In the genomic region with DNA sequence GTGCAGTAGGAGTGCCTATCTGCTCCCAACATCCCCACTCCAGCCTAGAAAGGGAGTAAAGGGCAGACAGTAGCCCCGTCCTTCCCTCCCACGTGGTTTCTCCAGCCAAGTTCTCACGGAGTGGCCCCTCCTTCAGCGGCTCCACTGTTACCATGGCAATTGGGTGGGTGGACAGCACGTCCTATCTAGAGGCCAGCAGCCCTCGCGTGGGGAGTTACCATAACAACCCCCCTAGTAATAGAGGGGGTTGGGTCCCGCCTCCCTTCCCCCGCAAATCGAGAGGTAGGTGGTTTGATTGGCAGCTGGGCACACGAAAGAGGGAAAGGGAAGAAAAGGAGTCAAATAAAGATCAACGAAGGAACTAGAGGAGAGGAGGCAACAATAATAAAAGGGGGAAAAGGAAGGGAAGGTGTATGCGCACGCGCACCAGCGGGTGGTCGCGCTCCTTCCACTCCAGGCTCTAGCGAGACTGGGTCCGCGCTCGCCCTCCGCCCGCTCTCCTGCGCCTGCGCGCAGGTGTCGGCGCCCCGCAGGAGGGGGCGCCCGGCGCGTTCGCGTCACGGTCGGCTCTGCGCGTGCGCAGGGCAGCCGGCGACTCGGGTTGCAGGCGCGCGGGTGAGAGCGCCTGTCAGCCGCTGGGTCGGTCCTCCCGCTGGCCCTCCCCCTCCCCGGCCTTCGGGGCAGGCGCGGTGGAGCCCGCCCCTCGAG, we compare ENCODE assay signal across 8 mouse cellular contexts. TPM values are rescaled to one million over a fixed set of nuclear protein-coding genes. Genes with fewer than 3 reads are reported as not detected.
DNase-seq lines count a peak whose midpoint lies in the region; ATAC-seq and TF ChIP-seq lines count a peak whose summit lies in the region.

A gene (plus strand): TSS at position 595 of the 708 bp plus-strand sequence.

- H3K9ac ChIP-seq in heart, embryonic 13.5 days = peak within 1 kb of the TSS; percentile 97
- peak within 1 kb of the TSS; percentile 88 for H3K9ac ChIP-seq in kidney, postnatal 0 days (ENCODE audit: low read depth, low read length)
- peak within 1 kb of the TSS; percentile 89 for H3K9ac ChIP-seq in liver, adult 2 months (ENCODE audit: low read depth, low read length)

- H3K4me1 ChIP-seq in brown adipose tissue, adult 24 weeks (ENCODE audit: control insufficient read depth, insufficient read depth, insufficient read length, low read length) = peaks cover 4% of the 10 kb centered on the region; the same call in 1 of the 2 replicates
- H3K4me1 ChIP-seq in heart, embryonic 13.5 days = peaks cover 39% of the 10 kb centered on the region
- peaks cover 17% of the 10 kb centered on the region; the same call in 1 of the 2 replicates for H3K4me1 ChIP-seq in kidney, postnatal 0 days (replicated peaks; ENCODE audit: insufficient read depth, low read length)
- H3K4me1 ChIP-seq in liver, adult 2 months (ENCODE audit: control insufficient read depth, insufficient read depth, low read length) = peaks cover 19% of the 10 kb centered on the region

- H3K79me2 ChIP-seq in liver, adult 2 months (ENCODE audit: control insufficient read depth, insufficient read depth, low read length) = peaks cover 16% of the 10 kb centered on the region
- peaks cover 42% of the 10 kb centered on the region for H3K79me2 ChIP-seq in myocyte (ENCODE audit: control insufficient read depth, insufficient read depth)

- H3ac ChIP-seq in myocyte (ENCODE audit: control insufficient read depth, insufficient read length) = peak within 1 kb of the TSS; percentile 97

- ATAC-seq in CD4-positive, CD25-positive, alpha-beta regulatory T cell, adult 4 months = peak; percentile 70
- ATAC-seq in heart, embryonic 13.5 days (ENCODE audit: extremely low read depth, insufficient number of reproducible peaks, low FRiP score, low TSS enrichment) = peak; percentile 82
- ATAC-seq in kidney, postnatal 0 days (replicated peaks; ENCODE audit: low FRiP score, low read depth) = peak; percentile 90

- DNase-seq in fibroblast of lung, adult 2 months (ENCODE audit: low read depth) = peak; percentile 81
- peak; percentile 95 for DNase-seq in kidney, postnatal 0 days (ENCODE audit: low spot score)
- DNase-seq in liver, adult 2 months (ENCODE audit: extremely low read depth, low read depth, low spot score) = peak; percentile 93
- peak; percentile 82 to 91 for DNase-seq in spleen, postnatal 4 days (ENCODE audit: low spot score in 2 of 2)

- WGBS in heart, embryonic 13.5 days = under 1% methylated on average over 55 of the region's 57 CpGs
- under 1% methylated on average over 43 of the region's 57 CpGs for WGBS in kidney, postnatal 0 days
- WGBS in liver, adult 2 months = under 1% methylated on average over 57 of the region's 57 CpGs

- no peaks in the 10 kb centered on the region for H3K27me3 ChIP-seq in heart, embryonic 13.5 days (replicated peaks)
- H3K27me3 ChIP-seq in kidney, postnatal 0 days (ENCODE audit: insufficient read depth, low read length) = no peaks in the 10 kb centered on the region
- no peaks in the 10 kb centered on the region for H3K27me3 ChIP-seq in liver, adult 2 months (ENCODE audit: control insufficient read depth, insufficient read depth, low read length)
- H3K27me3 ChIP-seq in myocyte (ENCODE audit: control insufficient read depth, insufficient read depth, insufficient read length) = no peaks in the 10 kb centered on the region

- H3K4me2 ChIP-seq in heart, embryonic 13.5 days = peak within 1 kb of the TSS; percentile 94
- peak within 1 kb of the TSS; percentile 96 for H3K4me2 ChIP-seq in kidney, postnatal 0 days (ENCODE audit: low read length)
- peak within 1 kb of the TSS; percentile 98 for H3K4me2 ChIP-seq in myocyte (ENCODE audit: low read depth)

- H3K27ac ChIP-seq in brown adipose tissue, adult 24 weeks (replicated peaks; ENCODE audit: low read depth, low read length) = peak within 1 kb of the TSS; percentile 56
- H3K27ac ChIP-seq in heart, embryonic 13.5 days (replicated peaks) = peak within 1 kb of the TSS; percentile 90
- peak within 1 kb of the TSS; percentile 94 for H3K27ac ChIP-seq in kidney, postnatal 0 days
- H3K27ac ChIP-seq in liver, adult 2 months (replicated peaks; ENCODE audit: insufficient read depth, low read depth, low read length) = peak within 1 kb of the TSS; percentile 81

- TF ChIP-seq POLR2A in liver, adult 2 months (IDR thresholded peaks at IDR 0.05; ENCODE audit: extremely low read depth, insufficient read depth, low read length) = 0 out of 2 replicates have a peak, but pooled peaks have one; percentile 37
- peak; percentile 81 for TF ChIP-seq POLR2A in myocyte (IDR thresholded peaks at IDR 0.05; ENCODE audit: insufficient read length, low read depth)

- no peak for TF ChIP-seq CTCF in kidney, postnatal 0 days (IDR thresholded peaks at IDR 0.05; ENCODE audit: low read depth)
- TF ChIP-seq CTCF in liver, adult 2 months (IDR thresholded peaks at IDR 0.05; ENCODE audit: low read depth, low read length) = no peak

- H3K9me3 ChIP-seq in heart, embryonic 13.5 days = no peaks in the 10 kb centered on the region
- H3K9me3 ChIP-seq in kidney, postnatal 0 days (replicated peaks; ENCODE audit: low read length) = no peaks in the 10 kb centered on the region

- H3K4me3 ChIP-seq in brown adipose tissue, adult 24 weeks (ENCODE audit: insufficient read depth, low read depth, low read length) = peak within 1 kb of the TSS; percentile 94
- H3K4me3 ChIP-seq in heart, embryonic 13.5 days = peak within 1 kb of the TSS; percentile 94
- H3K4me3 ChIP-seq in kidney, postnatal 0 days (replicated peaks; ENCODE audit: low read depth, low read length) = peak within 1 kb of the TSS; percentile 96
- H3K4me3 ChIP-seq in liver, adult 2 months (ENCODE audit: insufficient read depth, low read depth, low read length) = peak within 1 kb of the TSS; percentile 84
- H3K4me3 ChIP-seq in myocyte = peak within 1 kb of the TSS; percentile 72

- H3K36me3 ChIP-seq in heart, embryonic 13.5 days = peaks cover 7% of the 10 kb centered on the region
- no peaks in the 10 kb centered on the region for H3K36me3 ChIP-seq in kidney, postnatal 0 days (ENCODE audit: insufficient read depth, low read length)
- no peaks in the 10 kb centered on the region for H3K36me3 ChIP-seq in liver, adult 2 months (ENCODE audit: control insufficient read depth, insufficient read depth, low read length)
- H3K36me3 ChIP-seq in myocyte (ENCODE audit: control insufficient read depth, insufficient read depth) = no peaks in the 10 kb centered on the region

TF ChIP-seq in myocyte, 11 proteins besides CTCF, POLR2A, EP300 and RAD21:
- peak in 1 of 3 experiments; percentile 33 for TF ChIP-seq MYOD1 (IDR thresholded peaks at IDR 0.05; ENCODE audit: control insufficient read depth in 1 of 3, insufficient read length in 2 of 3, low read depth in 2 of 3)
- no peak for TF ChIP-seq TCF12 (IDR thresholded peaks at IDR 0.05; ENCODE audit: insufficient read depth, poor library complexity, severe bottlenecking)
- TF ChIP-seq MAX (IDR thresholded peaks at IDR 0.05; ENCODE audit: low read depth) = no peak
- no peak for TF ChIP-seq CEBPB (IDR thresholded peaks at IDR 0.05; ENCODE audit: insufficient read depth, poor library complexity, severe bottlenecking)
- TF ChIP-seq POLR2AphosphoS2 (IDR thresholded peaks at IDR 0.05; ENCODE audit: insufficient read length, low read depth) = peak; percentile 77
- no peak for TF ChIP-seq SRF (IDR thresholded peaks at IDR 0.05; ENCODE audit: control insufficient read depth, insufficient read length, low read depth)
- no peak for TF ChIP-seq E2F4 (IDR thresholded peaks at IDR 0.05; ENCODE audit: insufficient read depth)
- TF ChIP-seq TCF3 (IDR thresholded peaks at IDR 0.05; ENCODE audit: insufficient read length, low read depth) = no peak
- TF ChIP-seq USF1 (IDR thresholded peaks at IDR 0.05; ENCODE audit: low read depth) = peak; percentile 84
- TF ChIP-seq MYOG (IDR thresholded peaks at IDR 0.05; ENCODE audit: control insufficient read depth in 1 of 3, insufficient read depth in 1 of 3, insufficient read length in 2 of 3, low read depth in 2 of 3) = peak in 1 of 3 experiments; percentile 45
- no peak for TF ChIP-seq REST (IDR thresholded peaks at IDR 0.05; ENCODE audit: insufficient read depth, insufficient read length)

RNA-seq across cellular contexts. Expression of the gene that starts here (rescaled TPM):
- polyA plus RNA-seq in CD4-positive, CD25-positive, alpha-beta regulatory T cell, adult 4 months (2017; shearing (Covaris generic)) = 1 to 10 TPM; 5.6 to 8.4 TPM
- polyA plus RNA-seq in brown adipose tissue, adult 24 weeks (2012; ENCODE audit: insufficient read depth, insufficient read length, missing spikeins) = 14.5 and 18.5 TPM in 2 replicates
- 8.8 and 9.8 TPM in 2 replicates for polyA plus RNA-seq in heart, embryonic 13.5 days (2015; fragmentation: Nextera tagmentation; extraction: Ambion mirVana)
- polyA plus RNA-seq in kidney, postnatal 0 days (2015; fragmentation: Nextera tagmentation; extraction: Ambion mirVana) = 11.5 and 12.1 TPM in 2 replicates
- total RNA-seq in liver, adult 2 months (2014; rRNA removed) = 11.0 and 14.4 TPM in 2 replicates
- polyA plus RNA-seq in liver, adult 2 months (2012; rRNA removed) = 38.4 and 51.4 TPM in 2 replicates
- 34.4 TPM for polyA plus RNA-seq in myocyte (2012; fragmentation: generic; extraction: Trizol)

Comparison
In these comparisons a context has a peak if more than half of its experiments do, and no peak if none do; other contexts are left out.
1. Peak in every context shown above with its lines: DNase-seq, ATAC-seq, H3K4me3 ChIP-seq and H3K27ac ChIP-seq.